Mouse (Mus musculus): ENCODE measurements around the gene Casc3. TPM values are rescaled to one million over a fixed set of nuclear protein-coding genes. Genes with fewer than 3 reads are reported as not detected.
A peak's percentile ranks its signal among the peaks of the same experiment; 100 is the strongest.

Gene Casc3
- 66.5 and 72.2 TPM in 2 replicates for polyA plus RNA-seq (2012; rRNA removed)

DNA sequence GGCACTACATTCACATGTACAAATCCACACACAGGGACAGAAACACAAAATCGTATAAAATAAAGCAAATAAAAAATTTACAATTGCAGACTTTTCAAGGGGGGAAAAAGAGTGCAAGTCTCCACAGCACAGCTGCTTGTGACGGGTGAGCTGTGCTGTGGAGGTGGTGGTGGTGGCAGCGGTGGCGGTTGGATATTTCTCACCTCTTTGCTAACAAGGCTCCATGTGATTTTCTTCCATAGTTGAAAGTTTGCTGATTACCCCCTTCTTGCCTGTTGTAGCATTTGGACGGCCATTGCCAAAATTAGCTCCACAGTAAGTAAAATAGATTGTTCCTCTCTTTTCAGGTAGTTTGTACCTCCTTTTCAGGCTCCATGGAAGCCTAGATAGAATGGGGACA is at the start of gene Casc3:
TSS of gene Casc3 (plus strand) at position 301 of the 400 bp plus-strand sequence.
- H3K27ac ChIP-seq (ENCODE audit: control insufficient read depth, insufficient read depth, low read length): no peak within 1 kb of the TSS
- over 99% methylated on average over 5 of the region's 5 CpGs for WGBS
- H3K4me3 ChIP-seq (ENCODE audit: control insufficient read depth, insufficient read depth, low read length): no peak within 1 kb of the TSS
- DNase-seq: no peak
- H3K27me3 ChIP-seq (ENCODE audit: control insufficient read depth, insufficient read depth, low read length): no peaks in the 10 kb centered on the region
- peaks cover 63% of the 10 kb centered on the region for H3K36me3 ChIP-seq (ENCODE audit: control insufficient read depth, insufficient read depth, low read length)
- H3K4me1 ChIP-seq (replicated peaks; ENCODE audit: control insufficient read depth, insufficient read depth, low read length): no peaks in the 10 kb centered on the region
- TF ChIP-seq CTCF (IDR thresholded peaks at IDR 0.05; ENCODE audit: borderline replicate concordance, control insufficient read depth, extremely low read depth, insufficient read depth, low read length, poor library complexity): no peak
- no peak for TF ChIP-seq POLR2A (IDR thresholded peaks at IDR 0.05; ENCODE audit: control insufficient read depth, extremely low read depth, insufficient read depth, low read length, poor library complexity)

DNA sequence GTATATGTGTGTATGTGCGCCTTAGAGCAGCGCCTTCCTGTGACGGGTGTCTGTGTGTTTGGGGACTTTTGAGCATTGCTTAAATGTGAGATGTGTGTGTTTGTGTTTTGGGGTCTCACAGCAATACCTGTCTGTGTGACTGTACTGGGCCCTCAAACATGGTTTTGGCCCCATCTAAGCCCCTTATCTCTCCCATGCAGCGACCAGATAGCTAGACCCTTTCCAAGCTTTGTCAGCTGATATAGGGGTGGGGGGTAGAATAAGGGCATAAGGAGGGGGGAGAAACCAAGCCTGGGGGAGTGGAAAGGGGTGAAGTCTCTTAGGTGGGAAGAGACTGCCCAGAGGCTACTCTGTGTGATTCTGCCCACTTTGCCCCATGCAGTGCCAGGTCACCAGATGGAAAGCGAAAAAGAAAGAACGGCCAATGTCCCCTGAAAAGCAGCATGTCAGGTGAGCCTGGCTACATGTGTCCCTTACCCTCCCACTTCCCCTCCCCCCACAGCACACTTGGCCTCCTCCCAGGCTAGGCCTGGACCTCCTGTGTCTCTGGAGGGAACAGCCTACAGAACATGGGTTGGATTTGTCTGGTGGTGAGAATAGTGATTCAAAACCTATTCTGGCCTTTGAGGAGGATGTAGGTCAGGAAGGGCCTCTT is 48.9 kb upstream of the Casc3 start:
- Histone ChIP-seq H3K4me3 (ENCODE audit: control insufficient read depth, insufficient read depth, low read length) (no peak overlapping the region), H3K36me3 (ENCODE audit: control insufficient read depth, insufficient read depth, low read length) (no peaks in the 10 kb centered on the region), H3K27ac (ENCODE audit: control insufficient read depth, insufficient read depth, low read length) (no peak overlapping the region), H3K4me1 (replicated peaks; ENCODE audit: control insufficient read depth, insufficient read depth, low read length) (peaks cover 14% of the 10 kb centered on the region), H3K27me3 (ENCODE audit: control insufficient read depth, insufficient read depth, low read length) (no peaks in the 10 kb centered on the region)
- no peak for TF ChIP-seq POLR2A (IDR thresholded peaks at IDR 0.05; ENCODE audit: control insufficient read depth, extremely low read depth, insufficient read depth, low read length, poor library complexity)
- TF ChIP-seq CTCF (IDR thresholded peaks at IDR 0.05; ENCODE audit: borderline replicate concordance, control insufficient read depth, extremely low read depth, insufficient read depth, low read length, poor library complexity): no peak
- no peak for DNase-seq
- WGBS: 92% methylated on average over 6 of the region's 6 CpGs

DNA sequence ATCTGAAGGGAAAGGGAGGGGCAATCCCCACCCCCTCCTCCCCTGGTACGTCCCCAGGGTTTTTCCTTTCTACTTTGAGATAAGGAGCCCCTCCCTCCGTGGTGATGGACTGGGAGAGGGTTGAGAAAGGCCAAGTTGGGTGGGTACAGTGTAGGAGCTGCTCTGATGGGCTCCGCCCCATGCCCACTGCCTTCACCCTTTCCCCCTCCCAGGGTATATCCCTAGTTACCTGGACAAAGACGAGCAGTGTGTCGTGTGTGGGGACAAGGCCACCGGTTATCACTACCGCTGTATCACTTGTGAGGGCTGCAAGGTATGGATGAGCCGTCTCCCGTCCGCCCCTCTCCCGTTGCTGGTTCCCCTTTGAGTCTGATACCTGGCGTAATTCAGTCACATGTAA is 48.0 kb upstream of the Casc3 start:
- H3K27ac ChIP-seq (ENCODE audit: control insufficient read depth, insufficient read depth, low read length): no peak overlapping the region
- 96% methylated on average over 12 of the region's 12 CpGs for WGBS
- H3K27me3 ChIP-seq (ENCODE audit: control insufficient read depth, insufficient read depth, low read length): no peaks in the 10 kb centered on the region
- H3K36me3 ChIP-seq (ENCODE audit: control insufficient read depth, insufficient read depth, low read length): no peaks in the 10 kb centered on the region
- no peak for TF ChIP-seq CTCF (IDR thresholded peaks at IDR 0.05; ENCODE audit: borderline replicate concordance, control insufficient read depth, extremely low read depth, insufficient read depth, low read length, poor library complexity)
- TF ChIP-seq POLR2A (IDR thresholded peaks at IDR 0.05; ENCODE audit: control insufficient read depth, extremely low read depth, insufficient read depth, low read length, poor library complexity): no peak
- H3K4me3 ChIP-seq (ENCODE audit: control insufficient read depth, insufficient read depth, low read length): no peak overlapping the region
- DNase-seq: no peak
- H3K4me1 ChIP-seq (replicated peaks; ENCODE audit: control insufficient read depth, insufficient read depth, low read length): peaks cover 6% of the 10 kb centered on the region

DNA sequence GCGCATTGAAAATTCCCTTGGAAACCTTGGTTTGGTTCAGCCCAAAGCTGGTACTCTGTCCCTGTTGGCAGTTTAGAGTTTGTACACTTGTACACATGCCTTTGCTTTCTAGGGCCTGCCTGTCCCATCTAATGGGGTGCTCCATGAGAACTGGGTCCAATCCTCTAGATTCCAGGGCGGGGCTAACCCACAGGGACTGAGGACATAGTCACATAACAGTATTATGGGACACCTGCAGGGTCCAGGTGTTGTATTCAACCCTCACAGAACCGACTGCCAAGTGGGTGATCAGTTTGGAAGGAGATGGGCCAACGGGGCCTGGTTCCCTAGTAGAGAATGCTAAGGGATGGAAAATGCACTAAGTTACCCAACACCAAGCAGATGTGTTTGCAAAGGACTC is 42.8 kb upstream of the Casc3 start:
- DNase-seq: no peak
- H3K4me1 ChIP-seq (replicated peaks; ENCODE audit: control insufficient read depth, insufficient read depth, low read length): peaks cover 8% of the 10 kb centered on the region; the same call in 1 of the 2 replicates
- H3K36me3 ChIP-seq (ENCODE audit: control insufficient read depth, insufficient read depth, low read length): no peaks in the 10 kb centered on the region
- WGBS: 96% methylated on average over 4 of the region's 4 CpGs
- TF ChIP-seq CTCF (IDR thresholded peaks at IDR 0.05; ENCODE audit: borderline replicate concordance, control insufficient read depth, extremely low read depth, insufficient read depth, low read length, poor library complexity) (no peak), POLR2A (IDR thresholded peaks at IDR 0.05; ENCODE audit: control insufficient read depth, extremely low read depth, insufficient read depth, low read length, poor library complexity) (no peak)
- no peak overlapping the region for H3K4me3 ChIP-seq (ENCODE audit: control insufficient read depth, insufficient read depth, low read length)
- no peak overlapping the region for H3K27ac ChIP-seq (ENCODE audit: control insufficient read depth, insufficient read depth, low read length)
- H3K27me3 ChIP-seq (ENCODE audit: control insufficient read depth, insufficient read depth, low read length): no peaks in the 10 kb centered on the region

DNA sequence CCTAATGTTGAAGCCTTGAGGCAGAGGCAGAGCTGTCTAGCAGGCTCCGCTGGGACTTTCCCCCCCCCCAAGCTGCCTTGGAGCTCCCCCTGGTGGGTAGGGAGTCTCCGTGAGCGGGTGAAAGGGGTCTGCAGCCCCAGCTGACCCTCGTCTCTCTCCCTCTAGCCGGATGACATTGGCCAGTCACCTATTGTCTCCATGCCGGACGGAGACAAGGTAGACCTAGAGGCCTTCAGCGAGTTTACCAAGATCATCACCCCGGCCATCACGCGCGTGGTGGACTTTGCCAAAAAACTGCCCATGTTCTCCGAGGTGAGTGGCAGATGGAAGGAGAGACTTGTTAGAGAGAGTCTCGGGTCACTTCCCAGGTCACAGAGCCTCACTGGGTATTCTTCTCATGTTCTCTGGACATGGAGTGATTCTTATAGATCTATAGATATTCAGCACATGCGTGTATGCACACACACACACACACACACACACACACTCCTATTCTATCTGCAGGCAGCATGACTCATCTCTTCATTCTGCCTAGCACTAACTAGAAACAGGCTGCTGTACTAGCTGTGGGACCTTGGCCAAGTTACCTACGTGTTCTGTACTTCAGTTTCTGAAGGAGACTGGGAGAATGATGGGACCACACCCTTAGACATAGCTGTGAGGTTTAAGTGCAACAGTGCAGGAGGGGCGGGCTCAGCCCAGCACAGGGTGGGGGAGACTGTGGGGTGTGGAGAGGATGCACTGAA is 41.8 kb upstream of the Casc3 start:
- Histone ChIP-seq H3K4me1 (replicated peaks; ENCODE audit: control insufficient read depth, insufficient read depth, low read length) (peaks cover 13% of the 10 kb centered on the region), H3K36me3 (ENCODE audit: control insufficient read depth, insufficient read depth, low read length) (no peaks in the 10 kb centered on the region), H3K27ac (ENCODE audit: control insufficient read depth, insufficient read depth, low read length) (no peak overlapping the region), H3K27me3 (ENCODE audit: control insufficient read depth, insufficient read depth, low read length) (no peaks in the 10 kb centered on the region), H3K4me3 (ENCODE audit: control insufficient read depth, insufficient read depth, low read length) (no peak overlapping the region)
- no peak for DNase-seq
- 89% methylated on average over 17 of the region's 17 CpGs for WGBS
- TF ChIP-seq POLR2A (IDR thresholded peaks at IDR 0.05; ENCODE audit: control insufficient read depth, extremely low read depth, insufficient read depth, low read length, poor library complexity) (no peak), CTCF (IDR thresholded peaks at IDR 0.05; ENCODE audit: borderline replicate concordance, control insufficient read depth, extremely low read depth, insufficient read depth, low read length, poor library complexity) (peak; percentile 65; the same call in 1 of the 2 replicates)

DNA sequence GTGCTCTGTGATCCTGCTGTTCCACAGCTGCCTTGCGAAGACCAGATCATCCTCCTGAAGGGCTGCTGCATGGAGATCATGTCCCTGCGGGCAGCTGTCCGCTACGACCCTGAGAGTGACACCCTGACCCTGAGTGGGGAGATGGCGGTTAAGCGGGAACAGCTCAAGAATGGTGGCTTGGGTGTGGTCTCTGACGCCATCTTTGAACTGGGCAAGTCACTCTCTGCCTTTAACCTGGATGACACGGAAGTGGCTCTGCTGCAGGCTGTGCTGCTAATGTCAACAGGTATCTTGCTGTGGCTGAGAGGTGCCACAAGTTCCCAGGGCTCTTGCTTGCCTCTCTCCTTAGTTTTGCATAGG is 41.2 kb upstream of the Casc3 start:
- no peaks in the 10 kb centered on the region for H3K27me3 ChIP-seq (ENCODE audit: control insufficient read depth, insufficient read depth, low read length)
- H3K36me3 ChIP-seq (ENCODE audit: control insufficient read depth, insufficient read depth, low read length): no peaks in the 10 kb centered on the region
- H3K4me3 ChIP-seq (ENCODE audit: control insufficient read depth, insufficient read depth, low read length): no peak overlapping the region
- no peak for DNase-seq
- no peak for TF ChIP-seq POLR2A (IDR thresholded peaks at IDR 0.05; ENCODE audit: control insufficient read depth, extremely low read depth, insufficient read depth, low read length, poor library complexity)
- no peak for TF ChIP-seq CTCF (IDR thresholded peaks at IDR 0.05; ENCODE audit: borderline replicate concordance, control insufficient read depth, extremely low read depth, insufficient read depth, low read length, poor library complexity)
- H3K27ac ChIP-seq (ENCODE audit: control insufficient read depth, insufficient read depth, low read length): no peak overlapping the region
- H3K4me1 ChIP-seq (replicated peaks; ENCODE audit: control insufficient read depth, insufficient read depth, low read length): peaks cover 15% of the 10 kb centered on the region
- 95% methylated on average over 8 of the region's 8 CpGs for WGBS

All from thymus, adult 2 months (tissue).